Mouse (Mus musculus) frontal cortex, adult (tissue): ENCODE results near the gene Ngrn.
A peak's percentile ranks its signal among the peaks of the same experiment; 100 is the strongest.

Experiments used
- ATAC-seq: cut with Nextera tagmentation; 2 replicates; pipeline ENCODE4 v1.9.2; 2017; ENCODE audit warnings: mild to moderate bottlenecking, moderate library complexity, mixed read lengths; ENCODE audit not compliant: low TSS enrichment

The Ngrn gene

GRCm38 (mm10) chr7:80261372-80261990 is 466 bp downstream of the Ngrn start:
- peak; percentile 45; the same call in 1 of the 2 replicates for ATAC-seq

GRCm38 (mm10) chr7:80264606-80265005 is 3.6 kb downstream of the Ngrn start:
- ATAC-seq, result no peak

GRCm38 (mm10) chr7:80267764-80268163 is 6.7 kb downstream of the Ngrn start:
- ATAC-seq, result no peak

GRCm38 (mm10) chr7:80268897-80269750 is 8.1 kb downstream of the Ngrn start, which contains the start of gene Vps33b:
Gene Vps33b, plus strand, starts transcription at chr7:80269649.
- ATAC-seq, result peak; percentile 84

GRCm38 (mm10) chr7:80269751-80270255 is 8.8 kb downstream of the Ngrn start:
- no peak for ATAC-seq

GRCm38 (mm10) chr7:80273456-80273855 is 12.4 kb downstream of the Ngrn start:
- no peak for ATAC-seq

GRCm38 (mm10) chr7:80276374-80276773 is 15.4 kb downstream of the Ngrn start:
- no peak for ATAC-seq

GRCm38 (mm10) chr7:80280032-80280431 is 19.0 kb downstream of the Ngrn start:
- ATAC-seq, result no peak

GRCm38 (mm10) chr7:80280998-80281397 is 20.0 kb downstream of the Ngrn start:
- no peak for ATAC-seq

GRCm38 (mm10) chr7:80281646-80282045 is 20.6 kb downstream of the Ngrn start:
- no peak for ATAC-seq

GRCm38 (mm10) chr7:80283226-80283918 is 22.4 kb downstream of the Ngrn start:
- no peak for ATAC-seq

GRCm38 (mm10) chr7:80284391-80284790 is 23.4 kb downstream of the Ngrn start:
- ATAC-seq, result no peak

- ATAC-seq, result no peak
Measured at GRCm38 (mm10) chr7:80285725-80286124, 24.7 kb downstream of the Ngrn start.

GRCm38 (mm10) chr7:80287736-80288135 is 26.7 kb downstream of the Ngrn start:
- ATAC-seq, result no peak

- peak; percentile 99 for ATAC-seq
Measured at GRCm38 (mm10) chr7:80294062-80294763, 33.2 kb downstream of the Ngrn start, which contains the start of gene Prc1. Gene Prc1, plus strand, starts transcription at chr7:80294450.

- ATAC-seq, result peak; percentile 24; the same call in 1 of the 2 replicates
Measured at GRCm38 (mm10) chr7:80294764-80295648, 34.0 kb downstream of the Ngrn start.

GRCm38 (mm10) chr7:80296462-80296861 is 35.4 kb downstream of the Ngrn start:
- ATAC-seq, result no peak

GRCm38 (mm10) chr7:80297041-80297440 is 36.0 kb downstream of the Ngrn start:
- no peak for ATAC-seq

GRCm38 (mm10) chr7:80298754-80299153 is 37.7 kb downstream of the Ngrn start:
- ATAC-seq, result no peak

GRCm38 (mm10) chr7:80299568-80299967 is 38.6 kb downstream of the Ngrn start:
- no peak for ATAC-seq
